Mouse (Mus musculus): ENCODE measurements around the gene E030025P04Rik.

Gene E030025P04Rik

DNA sequence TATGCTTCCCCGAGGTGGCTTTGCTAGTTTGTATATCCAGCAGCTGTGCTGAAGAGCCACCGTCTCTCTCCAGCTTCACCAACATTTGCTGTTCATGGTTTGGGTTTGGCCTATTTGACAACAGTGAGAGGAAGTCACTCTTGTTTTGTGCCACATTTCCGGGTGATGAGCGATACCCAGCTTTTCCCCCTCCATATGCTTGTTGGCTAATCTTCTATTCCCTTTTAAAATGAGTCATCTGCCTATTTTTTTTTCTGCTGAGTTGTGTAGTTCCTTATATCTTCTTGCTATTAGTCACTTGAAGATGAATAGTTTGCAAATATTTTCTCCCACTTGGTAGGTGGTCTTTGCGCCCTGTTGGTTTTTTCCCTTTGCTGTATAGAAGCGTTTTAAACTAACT, 43.9 kb downstream of the E030025P04Rik start:
- no peak for DNase-seq

- no peak for DNase-seq
Measured at GRCm38 (mm10) chr11:109091821-109092220, 52.3 kb downstream of the E030025P04Rik start.
